In genomic region chr11:71763651-71764275, GRCm38 (mm10) we compare ENCODE assay signal across 13 mouse cellular contexts. TPM values are rescaled to one million over a fixed set of nuclear protein-coding genes. Genes with fewer than 3 reads are reported as not detected.
DNase-seq lines count a peak whose midpoint lies in the region; ATAC-seq and TF ChIP-seq lines count a peak whose summit lies in the region.
"Had no signal": no experiment of that assay in that cellular context is flagged by ENCODE, and none has a peak within 500 bp of the region (broad histone marks: within the 10 kb centered on the region; RNA-seq: fewer than 3 reads in every experiment).

No protein-coding gene starts in this region.

- H3K27me3 ChIP-seq in forebrain, embryonic 14.5 days (replicated peaks; ENCODE audit: control insufficient read depth, insufficient read depth, low read length) = no peaks in the 10 kb centered on the region
- no peaks in the 10 kb centered on the region for H3K27me3 ChIP-seq in hindbrain, postnatal 0 days (ENCODE audit: insufficient read depth, low read length)
- H3K27me3 ChIP-seq in neural tube, embryonic 14.5 days (ENCODE audit: control insufficient read depth, insufficient read depth, low read length) = no peaks in the 10 kb centered on the region
- H3K27me3 ChIP-seq: embryonic facial prominence, embryonic 15.5 days had no signal

- H3K4me3 ChIP-seq in forebrain, embryonic 14.5 days (ENCODE audit: low read depth, low read length) = no peak overlapping the region
- no peak overlapping the region for H3K4me3 ChIP-seq in hindbrain, postnatal 0 days (ENCODE audit: low read length)
- H3K4me3 ChIP-seq in neural tube, embryonic 14.5 days (ENCODE audit: low read depth, low read length) = no peak overlapping the region
- H3K4me3 ChIP-seq: embryonic facial prominence, embryonic 15.5 days had no signal

- H3K36me3 ChIP-seq in forebrain, embryonic 14.5 days (ENCODE audit: control insufficient read depth, insufficient read depth, low read length) = peaks cover 36% of the 10 kb centered on the region
- peaks cover 3% of the 10 kb centered on the region; the same call in 1 of the 2 replicates for H3K36me3 ChIP-seq in hindbrain, postnatal 0 days (ENCODE audit: insufficient read depth, low read length)
- 0 out of 2 replicates have a peak, but pooled peaks cover 5% of the 10 kb centered on the region for H3K36me3 ChIP-seq in neural tube, embryonic 14.5 days (ENCODE audit: control insufficient read depth, insufficient read depth, low read length)
- H3K36me3 ChIP-seq: embryonic facial prominence, embryonic 15.5 days; G1E had no signal

- 18% methylated on average over 5 of the region's 5 CpGs for WGBS in forebrain, embryonic 14.5 days
- 31% methylated on average over 5 of the region's 5 CpGs for WGBS in hindbrain, postnatal 0 days
- 14% methylated on average over 5 of the region's 5 CpGs for WGBS in neural tube, embryonic 14.5 days

- H3K4me2 ChIP-seq in forebrain, embryonic 14.5 days (ENCODE audit: low read length) = no peak overlapping the region
- H3K4me2 ChIP-seq in hindbrain, postnatal 0 days (ENCODE audit: low read depth, low read length) = no peak overlapping the region
- H3K4me2 ChIP-seq in neural tube, embryonic 14.5 days (ENCODE audit: low read depth, low read length) = no peak overlapping the region
- H3K4me2 ChIP-seq: embryonic facial prominence, embryonic 15.5 days had no signal

- peaks cover 21% of the 10 kb centered on the region for H3K4me1 ChIP-seq in forebrain, embryonic 14.5 days (ENCODE audit: control insufficient read depth, insufficient read depth, low read length)
- H3K4me1 ChIP-seq in hindbrain, postnatal 0 days (ENCODE audit: insufficient read depth, low read length) = peaks cover 9% of the 10 kb centered on the region
- peaks cover 12% of the 10 kb centered on the region; the same call in 1 of the 2 replicates for H3K4me1 ChIP-seq in neural tube, embryonic 14.5 days (ENCODE audit: control insufficient read depth, insufficient read depth, low read length)

- no peak overlapping the region for H3K9ac ChIP-seq in forebrain, embryonic 14.5 days (ENCODE audit: low read length)
- no peak overlapping the region for H3K9ac ChIP-seq in hindbrain, postnatal 0 days (replicated peaks; ENCODE audit: low read length)
- no peak overlapping the region for H3K9ac ChIP-seq in neural tube, embryonic 14.5 days (replicated peaks; ENCODE audit: low read depth, low read length)
- H3K9ac ChIP-seq: embryonic facial prominence, embryonic 15.5 days had no signal

- H3K27ac ChIP-seq in forebrain, embryonic 14.5 days (ENCODE audit: low read depth, low read length) = peak overlapping the region; percentile 77
- peak overlapping the region; percentile 71 for H3K27ac ChIP-seq in hindbrain, postnatal 0 days
- peak overlapping the region; percentile 10; the same call in 1 of the 2 replicates for H3K27ac ChIP-seq in neural tube, embryonic 14.5 days (ENCODE audit: low read depth, low read length)
- H3K27ac ChIP-seq: embryonic facial prominence, embryonic 15.5 days had no signal

- peak; percentile 67 for ATAC-seq in forebrain, embryonic 14.5 days
- 0 out of 2 replicates have a peak, but pooled peaks have one; percentile 39 for ATAC-seq in hindbrain, postnatal 0 days
- ATAC-seq in neural tube, embryonic 14.5 days (ENCODE audit: low read depth) = peak; percentile 69; the same call in 1 of the 2 replicates

- intact Hi-C loops in gastrocnemius, postnatal 14 days (cut with DNase I; ENCODE audit: low total_unique reads) = no loop called here

- no peaks in the 10 kb centered on the region for H3K9me3 ChIP-seq in forebrain, embryonic 14.5 days (replicated peaks; ENCODE audit: control insufficient read depth, low read length)
- H3K9me3 ChIP-seq in hindbrain, postnatal 0 days (ENCODE audit: low read length) = no peaks in the 10 kb centered on the region
- no peaks in the 10 kb centered on the region for H3K9me3 ChIP-seq in neural tube, embryonic 14.5 days (ENCODE audit: control insufficient read depth, low read length)
- H3K9me3 ChIP-seq: embryonic facial prominence, embryonic 15.5 days had no signal

- peak; percentile 21 for DNase-seq in embryo, embryonic 10.5 days (ENCODE audit: low spot score)
- DNase-seq in embryo, embryonic 9.5 days (ENCODE audit: extremely low spot score) = no peak
- peak; percentile 57 for DNase-seq in forebrain, embryonic 14.5 days (ENCODE audit: low spot score)
- DNase-seq in hindbrain, postnatal 0 days (ENCODE audit: low spot score) = peak; percentile 55
- no peak for DNase-seq in urinary bladder, postnatal 36 days (ENCODE audit: low spot score in 2 of 2)
- DNase-seq in thymus, adult 18-20 months = no peak
- no peak for DNase-seq in gastrocnemius, postnatal 14 days
- DNase-seq: cerebellum, adult 9-10 months; heart, postnatal 4 days; kidney, adult 9 months had no signal

- no peak for TF ChIP-seq CTCF in hindbrain, postnatal 0 days (IDR thresholded peaks at IDR 0.05; ENCODE audit: low read depth)

RNA-seq across cellular contexts. Expression of gene Wscd1, which starts 14.0 kb away (rescaled TPM):
- 23.1 and 31.7 TPM in 2 replicates for polyA plus RNA-seq in forebrain, embryonic 14.5 days (2014; fragmentation: Nextera tagmentation; extraction: Ambion mirVana)
- 188 and 209 TPM in 2 replicates for total RNA-seq in hindbrain, postnatal 0 days (2014; rRNA removed)
- 83.8 and 94.5 TPM in 2 replicates for polyA plus RNA-seq in hindbrain, postnatal 0 days (2015; fragmentation: Nextera tagmentation; extraction: Ambion mirVana)
- 42.4 and 44.1 TPM in 2 replicates for polyA plus RNA-seq in neural tube, embryonic 14.5 days (2014; fragmentation: Nextera tagmentation; extraction: Ambion mirVana)
- 1 to 10 TPM; 5.4 to 5.5 TPM for total RNA-seq in gastrocnemius, postnatal 14 days (2021)
- polyA plus RNA-seq: G1E had no signal

Comparison
In these comparisons a context has a peak if more than half of its experiments do, and no peak if none do; other contexts are left out.
1. DNase-seq: peak in embryo, embryonic 10.5 days (single experiment), forebrain, embryonic 14.5 days (single experiment) and hindbrain, postnatal 0 days (single experiment); none in embryo, embryonic 9.5 days (single experiment), urinary bladder, postnatal 36 days (0 of 2), thymus, adult 18-20 months (0 of 2) and gastrocnemius, postnatal 14 days (single experiment).
2. H3K27ac ChIP-seq: peak in every context shown above with its lines; median percentile 77 in forebrain, embryonic 14.5 days; 71 in hindbrain, postnatal 0 days; 10 in neural tube, embryonic 14.5 days.
3. Peak in every context shown above with its lines, with median percentiles within 50 percentile points of each other: ATAC-seq.